In genomic region chr16:30314236-30314635, GRCm38 (mm10) we compare ENCODE assay signal across 13 mouse cellular contexts. TPM values are rescaled to one million over a fixed set of nuclear protein-coding genes. Genes with fewer than 3 reads are reported as not detected.
DNase-seq lines count a peak whose midpoint lies in the region; ATAC-seq and TF ChIP-seq lines count a peak whose summit lies in the region.
"Had no signal": no experiment of that assay in that cellular context is flagged by ENCODE, and none has a peak within 500 bp of the region (broad histone marks: within the 10 kb centered on the region; RNA-seq: fewer than 3 reads in every experiment).

No protein-coding gene starts in this region.

- no peak overlapping the region for H3K27ac ChIP-seq in CH12.LX (ENCODE audit: insufficient read depth, low read depth)
- H3K27ac ChIP-seq: embryonic facial prominence, embryonic 12.5 days had no signal

- dilution Hi-C loops in CH12.LX (cut with MboI; ENCODE audit: extremely low pct_ligation_motif_present, extremely low pct_unique_long_range_greater_than_20kb, low sequenced_read_pairs), result no loop called here

- H3K4me3 ChIP-seq in CH12.LX (replicated peaks in 1 of 3; ENCODE audit: low read depth in 2 of 3, low read length in 2 of 3, poor library complexity in 1 of 3), result no peak overlapping the region
- H3K4me3 ChIP-seq: embryonic facial prominence, embryonic 12.5 days had no signal

- no peak overlapping the region for H3K4me2 ChIP-seq in CH12.LX (ENCODE audit: insufficient read depth, low read depth, poor library complexity, severe bottlenecking)
- H3K4me2 ChIP-seq: embryonic facial prominence, embryonic 12.5 days had no signal

- no peaks in the 10 kb centered on the region for H3K27me3 ChIP-seq in CH12.LX (replicated peaks)

- in situ Hi-C loops in CH12.LX (cut with MboI; ENCODE audit: low pct_ligation_motif_present, low pct_unique_long_range_greater_than_20kb, low sequenced_read_pairs), result no loop called here

- no peak for TF ChIP-seq EP300 in CH12.LX (IDR thresholded peaks at IDR 0.05; ENCODE audit: low read length)

- peak; percentile 75 for TF ChIP-seq RAD21 in CH12.LX (IDR thresholded peaks at IDR 0.05; ENCODE audit: low read depth, low read length)

- peak; percentile 28 to 82; a peak in 3 of 4 replicates for TF ChIP-seq CTCF in CH12.LX (conservative IDR thresholded peaks at IDR 0.05 in 1 of 2, IDR thresholded peaks at IDR 0.05 in 1 of 2; ENCODE audit: low read depth in 2 of 2, low read length in 2 of 2)

- peak; percentile 14 for DNase-seq in kidney, adult 9 months
- no peak for DNase-seq in kidney, adult 11 months
- DNase-seq in 416B (ENCODE audit: low read depth) (peak; percentile 74), CH12.LX (ENCODE audit: extremely low read depth) (peak; percentile 42)
- peak; percentile 55 for DNase-seq in embryo, embryonic 11 days
- no peak for DNase-seq in spleen, adult 12 weeks (ENCODE audit: low spot score)
- DNase-seq: adrenal gland, adult 2 months; kidney, postnatal 10 days had no signal

- no peaks in the 10 kb centered on the region for H3K79me2 ChIP-seq in CH12.LX (replicated peaks; ENCODE audit: control insufficient read depth, extremely low read depth, insufficient read depth, poor library complexity, severe bottlenecking)

- peaks cover 30 to 70% of the 10 kb centered on the region in 2 experiments for H3K36me3 ChIP-seq in CH12.LX (replicated peaks in 1 of 2; ENCODE audit: control insufficient read depth in 1 of 2, insufficient read depth in 1 of 2, low read length in 1 of 2)

- no peak for ATAC-seq in granulocyte monocyte progenitor cell, adult 5-6 weeks (replicated peaks; ENCODE audit: poor library complexity, severe bottlenecking)

- TF ChIP-seq POLR2A in CH12.LX (IDR thresholded peaks at IDR 0.05; ENCODE audit: low read depth, low read length), result no peak

- no peaks in the 10 kb centered on the region for H3K9me3 ChIP-seq in CH12.LX (replicated peaks; ENCODE audit: low read length)
- H3K9me3 ChIP-seq: embryonic facial prominence, embryonic 12.5 days had no signal

- 0 out of 4 replicates have a peak, but pooled peaks cover 0 to 4% of the 10 kb centered on the region in 2 experiments for H3K4me1 ChIP-seq in CH12.LX (ENCODE audit: control insufficient read depth in 1 of 2, insufficient read depth in 2 of 2)

- H3K9ac ChIP-seq in CH12.LX (ENCODE audit: insufficient read depth, low read depth), result no peak overlapping the region
- H3K9ac ChIP-seq: embryonic facial prominence, embryonic 12.5 days had no signal

TF ChIP-seq in CH12.LX, 34 proteins besides CTCF, POLR2A, EP300 and RAD21:
- TF ChIP-seq NRF1 (IDR thresholded peaks at IDR 0.05; ENCODE audit: low read depth, low read length), result no peak
- no peak for TF ChIP-seq CHD2 (IDR thresholded peaks at IDR 0.05; ENCODE audit: low read length)
- TF ChIP-seq ZC3H11A (IDR thresholded peaks at IDR 0.05; ENCODE audit: low read depth, low read length), result no peak
- TF ChIP-seq SMC3 (IDR thresholded peaks at IDR 0.05; ENCODE audit: low read depth, low read length), result peak; percentile 56
- TF ChIP-seq ZKSCAN1 (IDR thresholded peaks at IDR 0.05; ENCODE audit: borderline replicate concordance, low read depth, low read length), result no peak
- TF ChIP-seq NELFE (IDR thresholded peaks at IDR 0.05; ENCODE audit: low read depth, low read length), result no peak
- no peak for TF ChIP-seq ZMIZ1 (IDR thresholded peaks at IDR 0.05; ENCODE audit: low read depth, low read length)

RNA-seq across cellular contexts. Expression of gene Gp5, which starts 3.7 kb away (rescaled TPM):
- total RNA-seq in CH12.LX (2012; rRNA removed), result 0.17 and 0.25 TPM in 2 replicates
- total RNA-seq in CH12.LX (2014; rRNA removed), result 0.09 TPM in 1 of 2 replicates, not detected in the other
- 0.11 TPM in 1 of 2 replicates, not detected in the other for polyA plus RNA-seq in CH12.LX (2012; ENCODE audit: insufficient read length, low read depth)
- not detected in 2 replicates for total RNA-seq in granulocyte monocyte progenitor cell, adult 5-6 weeks (2014; fragmentation: Nextera tagmentation)
- total RNA-seq in granulocyte monocyte progenitor cell, adult 5-6 weeks (2017), result 1.4 TPM in 1 of 2 replicates, not detected in the other

RNA-seq across cellular contexts. Expression of gene Lrrc15, which starts 31.2 kb away (rescaled TPM):
- total RNA-seq in CH12.LX (2012; rRNA removed), result not detected in 2 replicates
- total RNA-seq in CH12.LX (2014; rRNA removed), result not detected in 2 replicates
- not detected in 2 replicates for polyA plus RNA-seq in CH12.LX (2012; ENCODE audit: insufficient read length, low read depth)
- total RNA-seq in granulocyte monocyte progenitor cell, adult 5-6 weeks (2014; fragmentation: Nextera tagmentation), result not detected in 2 replicates
- not detected in 2 replicates for total RNA-seq in granulocyte monocyte progenitor cell, adult 5-6 weeks (2017)
- polyA plus RNA-seq: small intestine, adult 2 months had no signal

RNA-seq across cellular contexts. Expression of gene Cpn2, which starts 46.9 kb away (rescaled TPM):
- total RNA-seq in CH12.LX (2012; rRNA removed), result not detected in 2 replicates
- not detected in 2 replicates for total RNA-seq in CH12.LX (2014; rRNA removed)
- not detected in 2 replicates for polyA plus RNA-seq in CH12.LX (2012; ENCODE audit: insufficient read length, low read depth)
- not detected in 2 replicates for total RNA-seq in granulocyte monocyte progenitor cell, adult 5-6 weeks (2014; fragmentation: Nextera tagmentation)
- total RNA-seq in granulocyte monocyte progenitor cell, adult 5-6 weeks (2017), result not detected in 2 replicates
- polyA plus RNA-seq: embryonic facial prominence, embryonic 12.5 days; gonadal fat pad, adult 2 months; limb, embryonic 14.5 days had no signal

Comparison
In these comparisons a context has a peak if more than half of its experiments do, and no peak if none do; other contexts are left out.
1. DNase-seq: peak in kidney, adult 9 months (single experiment), 416B (single experiment), CH12.LX (single experiment) and embryo, embryonic 11 days (single experiment); none in kidney, adult 11 months (single experiment) and spleen, adult 12 weeks (single experiment).